In the genomic region with DNA sequence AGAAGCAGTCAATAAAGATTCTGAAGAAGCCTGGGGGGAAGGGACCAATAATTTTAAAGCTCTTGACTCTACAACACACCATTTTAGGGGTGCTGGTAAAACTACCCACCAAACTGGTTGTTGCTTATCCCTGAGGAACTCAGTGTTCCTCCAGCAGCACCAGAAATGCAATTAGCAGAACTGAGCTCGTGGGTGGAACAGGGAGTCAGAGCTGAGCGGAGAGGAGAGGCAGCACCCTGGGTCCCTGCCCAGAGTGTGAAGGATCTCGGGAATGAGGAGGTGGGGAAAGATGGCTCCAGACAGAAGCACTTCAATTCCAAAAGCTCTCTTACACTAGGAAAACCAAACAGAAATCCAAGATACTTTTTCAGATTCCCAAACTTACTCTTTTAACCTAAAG, we compare ENCODE assay signal across 9 mouse cellular contexts. TPM values are rescaled to one million over a fixed set of nuclear protein-coding genes. Genes with fewer than 3 reads are reported as not detected.
DNase-seq lines count a peak whose midpoint lies in the region; ATAC-seq lines count a peak whose summit lies in the region.
"Had no signal": no experiment of that assay in that cellular context is flagged by ENCODE, and none has a peak within 500 bp of the region (broad histone marks: within the 10 kb centered on the region; RNA-seq: fewer than 3 reads in every experiment).

No protein-coding gene starts in this region.

- H3K36me3 ChIP-seq in hindbrain, embryonic 16.5 days (ENCODE audit: control insufficient read depth, insufficient read depth, low read length): no peaks in the 10 kb centered on the region

- no peak overlapping the region for H3K4me3 ChIP-seq in hindbrain, embryonic 16.5 days (ENCODE audit: low read length)

- H3K9me3 ChIP-seq in hindbrain, embryonic 16.5 days (ENCODE audit: control insufficient read depth, low read length): no peaks in the 10 kb centered on the region

- no peak overlapping the region for H3K27ac ChIP-seq in hindbrain, embryonic 16.5 days (ENCODE audit: low read depth, low read length)

- H3K4me1 ChIP-seq in hindbrain, embryonic 16.5 days (ENCODE audit: control insufficient read depth, insufficient read depth, low read depth, low read length): peaks cover 2% of the 10 kb centered on the region; the same call in 1 of the 2 replicates

- no peak overlapping the region for H3K9ac ChIP-seq in hindbrain, embryonic 16.5 days (ENCODE audit: low read depth, low read length)

- H3K27me3 ChIP-seq in hindbrain, embryonic 16.5 days (replicated peaks; ENCODE audit: control insufficient read depth, insufficient read depth, low read length): no peaks in the 10 kb centered on the region

- DNase-seq in Muller cell, postnatal 12 days (ENCODE audit: inconsistent ontology term): peak; percentile 25
- peak; percentile 95 for DNase-seq in brain, adult 2 months (ENCODE audit: low read depth, low spot score)
- DNase-seq in heart, postnatal 4 days: peak; percentile 57
- DNase-seq in lung, postnatal 36 days: peak; percentile 70
- no peak for DNase-seq in liver
- DNase-seq in embryo, embryonic 10.5 days (ENCODE audit: low spot score): no peak
- DNase-seq: thymus, postnatal 14 days had no signal

- WGBS in hindbrain, embryonic 16.5 days: 63% methylated on average over 3 of the region's 3 CpGs

- H3K4me2 ChIP-seq in hindbrain, embryonic 16.5 days (ENCODE audit: low read length): no peak overlapping the region

- ATAC-seq in hindbrain, embryonic 16.5 days: no peak
- ATAC-seq in monocyte, adult 5-6 weeks (replicated peaks; ENCODE audit: insufficient number of reproducible peaks, low FRiP score, low TSS enrichment, poor library complexity, severe bottlenecking): no peak

RNA-seq across cellular contexts. Expression of a gene that starts 52.4 kb away (rescaled TPM):
- total RNA-seq in heart, postnatal 4 days (2021): 10 to 100 TPM; 15.2 to 18.0 TPM
- 4.0 and 5.0 TPM in 2 replicates for polyA plus RNA-seq in hindbrain, embryonic 16.5 days (2015; fragmentation: Nextera tagmentation; extraction: Ambion mirVana)
- 2.7 to 3.6 TPM (median 2.8 TPM) in 3 replicates for total RNA-seq in monocyte, adult 5-6 weeks (2017)

Comparison
In these comparisons a context has a peak if more than half of its experiments do, and no peak if none do; other contexts are left out.
1. DNase-seq: peak in Muller cell, postnatal 12 days (single experiment), brain, adult 2 months (single experiment), heart, postnatal 4 days (single experiment) and lung, postnatal 36 days (single experiment); none in liver (single experiment) and embryo, embryonic 10.5 days (single experiment).